Mouse (Mus musculus) liver, embryonic 14.5 days (tissue): ENCODE results near the gene Ankrd13b. TPM values are rescaled to one million over a fixed set of nuclear protein-coding genes. Genes with fewer than 3 reads are reported as not detected.

ENCODE experiments used
- ATAC-seq: fragments of 200-750 bp; cut with Nextera tagmentation; 2 replicates; pipeline ENCODE4 v1.8.0; 2017; ENCODE audit warnings: moderate number of reproducible peaks, mild to moderate bottlenecking, moderate library complexity; ENCODE audit not compliant: insufficient read depth
- DNase-seq, 3 experiments: peaks; one replicate each; pipeline ENCODE4 v3.0.0-alpha.2; 2012 to 2013; ENCODE audit warnings: low read depth in 3 of 3, low spot score in 3 of 3
- H3K27ac ChIP-seq: fragments of 300-500 bp; sonication (generic); 2 replicates; pipeline ENCODE4 v1.5.1; 2014; ENCODE audit warnings: moderate library complexity, mild to moderate bottlenecking, control low read depth, inconsistent platforms
- H3K27me3 ChIP-seq: fragments of 300-500 bp; sonication (generic); 2 replicates; pipeline ENCODE4 v1.6.1; 2014; ENCODE audit warnings: mild to moderate bottlenecking, low read length, moderate library complexity; ENCODE audit not compliant: control insufficient read depth, insufficient read depth
- H3K36me3 ChIP-seq: fragments of 300-500 bp; sonication (generic); replicated peaks from 2 replicates; pipeline ENCODE4 v1.6.1; 2014; ENCODE audit warnings: low read depth; ENCODE audit not compliant: control insufficient read depth, insufficient read depth
- H3K4me1 ChIP-seq, 2 experiments: fragments of 200-500 bp in 1 of 2; fragments of 300-500 bp in 1 of 2; sonication (generic) in 1 of 2; replicated peaks; 2 replicates each; pipeline ENCODE4 v1.6.1; 2012 to 2014; ENCODE audit warnings: antibody characterized with exemption in 1 of 2, inconsistent platforms in 1 of 2, low read length in 1 of 2; ENCODE audit not compliant: control insufficient read depth in 2 of 2, insufficient read depth in 2 of 2
- H3K4me2 ChIP-seq: fragments of 300-500 bp; sonication (generic); 2 replicates; pipeline ENCODE4 v1.6.1; 2014; ENCODE audit warnings: low read depth, mild to moderate bottlenecking, control low read depth, moderate library complexity
- H3K4me3 ChIP-seq, 2 experiments: fragments of 200-500 bp in 1 of 2; fragments of 300-500 bp in 1 of 2; sonication (generic) in 1 of 2; 2 replicates each; pipeline ENCODE4 v1.5.1; 2012 to 2014; ENCODE audit warnings: low read depth in 2 of 2, low read length in 2 of 2, mild to moderate bottlenecking in 2 of 2, control low read depth in 1 of 2, inconsistent platforms in 1 of 2, moderate library complexity in 1 of 2; ENCODE audit not compliant: insufficient read depth in 1 of 2
- H3K9ac ChIP-seq: fragments of 300-500 bp; sonication (generic); replicated peaks from 2 replicates; pipeline ENCODE4 v1.6.1; 2014; ENCODE audit warnings: mild to moderate bottlenecking, control low read depth, moderate library complexity
- H3K9me3 ChIP-seq: fragments of 300-500 bp; sonication (generic); 2 replicates; pipeline ENCODE4 v1.6.1; 2016; ENCODE audit warnings: low read length, mixed read lengths; ENCODE audit not compliant: control insufficient read depth
- CTCF ChIP-seq: IDR thresholded peaks from 2 replicates; pipeline ENCODE4 v1.5.1; 2016; ENCODE audit warnings: antibody characterized with exemption, low read depth, control low read depth
- EP300 ChIP-seq: IDR thresholded peaks from 2 replicates; pipeline ENCODE4 v1.6.1; 2016; ENCODE audit warnings: antibody characterized with exemption, low read depth
- WGBS: fragments of 180-500 bp; shearing (Covaris S2); extraction: QIAGEN DNeasy Blood & Tissue Kit; methylation state at CpG from one replicate; pipeline ENCODE4 v1.1.7; 2014; ENCODE audit not compliant: insufficient replicate concordance; 5-methylcytosine and 5-hydroxymethylcytosine counted together
- polyA plus RNA-seq, 2 experiments: library from polyadenylated mRNA; depleted of rRNA in 1 of 2; stranded (reverse) in 1 of 2; unstranded in 1 of 2; fragments of >200 nt; fragmentation: Nextera tagmentation in 1 of 2; extraction: Ambion mirVana in 1 of 2; gene quantifications; 2 replicates each; pipeline versions ENCODE4 v1.2.1 to v1.2.3; 2012 to 2014

Ankrd13b gene
- polyA plus RNA-seq, 2 experiments: 0.67 to 4.1 TPM

- H3K27ac ChIP-seq: no peak overlapping the region
- no peak overlapping the region for H3K4me3 ChIP-seq
- no peaks in the 10 kb centered on the region; the same call in none of the 2 replicates for H3K36me3 ChIP-seq
- H3K4me1 ChIP-seq: no peaks in the 10 kb centered on the region; a peak in 2 of 4 replicates
- H3K4me2 ChIP-seq: no peak overlapping the region
- ATAC-seq: no peak
- TF ChIP-seq EP300 (no peak), CTCF (no peak)
- no peak for DNase-seq
- WGBS: 47% methylated on average over 3 of the region's 3 CpGs
- H3K27me3 ChIP-seq: no peaks in the 10 kb centered on the region
- H3K9ac ChIP-seq: no peak overlapping the region
- H3K9me3 ChIP-seq: no peaks in the 10 kb centered on the region
Measured at GRCm38 (mm10) chr11:77503511-77503910, 14.0 kb upstream of the Ankrd13b start.

DNA sequence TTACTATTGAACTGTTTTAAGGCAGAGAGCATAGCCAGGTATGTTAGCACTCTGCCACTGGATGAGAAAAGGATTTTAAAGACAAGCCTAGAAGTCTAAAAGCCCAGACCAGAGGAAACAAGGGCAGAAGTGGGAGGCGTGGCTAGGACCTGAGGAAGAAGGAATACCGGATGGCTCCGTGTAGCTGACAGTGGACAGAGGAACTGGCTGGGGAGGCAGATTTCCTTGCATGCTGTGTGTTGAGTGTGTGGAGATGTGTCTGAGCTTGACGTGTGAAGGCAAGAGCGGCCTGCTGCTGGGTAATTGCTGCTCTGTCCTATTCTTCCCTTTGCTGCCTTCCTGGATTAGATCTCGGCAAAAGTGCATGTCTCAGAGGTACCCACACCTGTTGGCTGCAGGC lies 13.0 kb upstream of the Ankrd13b start:
- no peak overlapping the region for H3K27ac ChIP-seq

GRCm38 (mm10) chr11:77501971-77502370 lies 12.5 kb upstream of the Ankrd13b start:
- no peak for DNase-seq
- Histone ChIP-seq H3K36me3 (no peaks in the 10 kb centered on the region; the same call in none of the 2 replicates), H3K4me1 (peaks cover 0 to 3% of the 10 kb centered on the region in 2 experiments; a peak in 1 of 4 replicates), H3K9ac (no peak overlapping the region), H3K27ac (no peak overlapping the region), H3K4me3 (no peak overlapping the region), H3K4me2 (no peak overlapping the region), H3K27me3 (no peaks in the 10 kb centered on the region), H3K9me3 (no peaks in the 10 kb centered on the region)
- WGBS: 76% methylated on average over 4 of the region's 4 CpGs
- ATAC-seq: no peak
- TF ChIP-seq EP300: no peak
- TF ChIP-seq CTCF: no peak

More for the DNA sequence above, 13.0 kb upstream of the Ankrd13b start:
- no peak for ATAC-seq
- Histone ChIP-seq H3K4me3 (no peak overlapping the region), H3K9me3 (no peaks in the 10 kb centered on the region), H3K4me1 (no peaks in the 10 kb centered on the region), H3K27me3 (no peaks in the 10 kb centered on the region), H3K4me2 (no peak overlapping the region), H3K9ac (no peak overlapping the region), H3K36me3 (no peaks in the 10 kb centered on the region; the same call in none of the 2 replicates)
- TF ChIP-seq EP300 (no peak), CTCF (no peak)
- WGBS: 82% methylated on average over 6 of the region's 6 CpGs
- DNase-seq: no peak

DNA sequence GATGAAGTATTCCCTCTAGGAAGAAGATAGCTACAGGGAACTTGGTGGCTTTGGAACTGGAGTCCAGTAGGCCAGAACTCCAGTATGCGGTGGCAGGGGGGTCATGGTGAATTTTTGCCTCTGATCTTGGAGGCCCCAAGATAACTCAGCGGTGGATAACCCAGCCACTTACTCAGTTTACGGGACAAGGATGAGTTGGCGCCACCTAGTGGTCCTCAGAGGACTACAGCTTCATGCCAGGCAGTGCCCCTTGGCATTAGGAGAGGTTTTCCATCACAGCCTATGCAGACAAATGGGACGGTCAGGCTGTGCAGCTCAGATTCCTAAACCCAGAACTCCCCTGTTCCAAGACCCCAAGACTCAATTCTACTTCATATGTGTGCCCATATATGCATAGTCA lies 11.9 kb upstream of the Ankrd13b start:
- no peaks in the 10 kb centered on the region for H3K27me3 ChIP-seq
- no peak overlapping the region for H3K27ac ChIP-seq
- ATAC-seq: no peak
- H3K4me3 ChIP-seq: no peak overlapping the region
- H3K36me3 ChIP-seq: no peaks in the 10 kb centered on the region; the same call in none of the 2 replicates
- TF ChIP-seq EP300 (no peak), CTCF (peak; percentile 96)
- no peaks in the 10 kb centered on the region for H3K9me3 ChIP-seq
- H3K4me2 ChIP-seq: no peak overlapping the region
- H3K9ac ChIP-seq: no peak overlapping the region
- 21% methylated on average over 5 of the region's 5 CpGs for WGBS
- peaks cover 0 to 5% of the 10 kb centered on the region in 2 experiments; a peak in 2 of 4 replicates for H3K4me1 ChIP-seq
- peak in 2 of 3 experiments; percentile 57 to 58 for DNase-seq

- Histone ChIP-seq H3K4me2 (no peak overlapping the region), H3K4me1 (peaks cover 0 to 7% of the 10 kb centered on the region in 2 experiments; a peak in 2 of 4 replicates), H3K4me3 (no peak overlapping the region), H3K27me3 (no peaks in the 10 kb centered on the region), H3K27ac (no peak overlapping the region), H3K36me3 (no peaks in the 10 kb centered on the region; the same call in none of the 2 replicates), H3K9ac (no peak overlapping the region; the same call in 1 of the 2 replicates), H3K9me3 (no peaks in the 10 kb centered on the region)
- no peak for DNase-seq
- ATAC-seq: no peak
- 79% methylated on average over 17 of the region's 17 CpGs for WGBS
- TF ChIP-seq EP300: no peak
- TF ChIP-seq CTCF: no peak
Measured at GRCm38 (mm10) chr11:77500361-77501325, 11.2 kb upstream of the Ankrd13b start.
